Mouse (Mus musculus) liver, embryonic 14.5 days (tissue): ENCODE data around the gene Cdkl4.

Experiments used
- CTCF ChIP-seq: IDR thresholded peaks from 2 replicates; pipeline ENCODE4 v1.5.1; 2016; ENCODE audit warnings: antibody characterized with exemption, low read depth, control low read depth
- EP300 ChIP-seq: IDR thresholded peaks from 2 replicates; pipeline ENCODE4 v1.6.1; 2016; ENCODE audit warnings: antibody characterized with exemption, low read depth

DNA sequence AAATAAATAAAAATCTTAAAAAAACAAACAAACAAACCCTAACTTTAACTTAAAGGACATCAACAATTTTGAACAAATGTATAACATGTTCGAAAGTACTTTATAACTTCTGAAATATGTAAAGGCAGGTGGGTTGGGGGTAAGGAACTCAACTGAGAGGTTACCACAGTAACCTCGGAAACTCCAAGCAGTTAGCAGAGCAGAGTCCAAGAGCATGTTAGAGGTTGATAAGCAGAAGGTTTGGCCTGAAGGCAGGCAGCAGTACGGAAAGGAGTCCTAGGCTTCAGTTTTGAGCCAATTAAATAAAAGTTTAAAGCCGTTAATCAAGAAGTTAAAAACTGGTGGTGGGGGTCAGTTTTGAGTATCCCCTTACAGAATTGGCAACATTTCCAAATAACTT, 101.1 kb downstream of the Cdkl4 start:
- TF ChIP-seq CTCF: no peak
- TF ChIP-seq EP300: peak; percentile 23; the same call in 1 of the 2 replicates
